Mouse (Mus musculus): Measurements from ENCODE around the gene Arnt2. TPM values are rescaled to one million over a fixed set of nuclear protein-coding genes. Genes with fewer than 3 reads are reported as not detected.

Arnt2 gene
- polyA plus RNA-seq, 1 experiment, result 154 TPM

Other genes starting within 250 kb of the Arnt2 start
- gene Gm2115, start 118.8 kb upstream of the Arnt2 start, polyA plus RNA-seq (2012; rRNA removed), result 5.2 and 5.5 TPM in 2 replicates
- 37.3 and 38.1 TPM in 2 replicates for gene Fah, start 196.5 kb upstream of the Arnt2 start, polyA plus RNA-seq (2012; rRNA removed)